9 mouse cellular contexts compared by ENCODE assay signal in genomic region chr19:43916586-43917405, GRCm38 (mm10). TPM values are rescaled to one million over a fixed set of nuclear protein-coding genes. Genes with fewer than 3 reads are reported as not detected.
DNase-seq lines count a peak whose midpoint lies in the region; ATAC-seq lines count a peak whose summit lies in the region.
"Had no signal": no experiment of that assay in that cellular context is flagged by ENCODE, and none has a peak within 500 bp of the region (broad histone marks: within the 10 kb centered on the region; RNA-seq: fewer than 3 reads in every experiment).

No protein-coding gene starts in this region.

- DNase-seq in adrenal gland, adult 2 months, result peak; percentile 56
- no peak for DNase-seq in adrenal gland, adult 8-10 months
- peak; percentile 65 for DNase-seq in Muller cell, postnatal 12 days (ENCODE audit: inconsistent ontology term)
- no peak for DNase-seq in ovary, postnatal 14 days (ENCODE audit: low spot score)
- DNase-seq in layer of hippocampus, adult 11-12 months (ENCODE audit: low spot score), result no peak
- no peak for DNase-seq in left cerebral cortex, adult 18-20 months (ENCODE audit: low spot score in 2 of 2)
- DNase-seq: kidney, adult 8-10 months had no signal

- peak; percentile 78 for ATAC-seq in inflammation-experienced regulatory T-cells, adult 6 months
- ATAC-seq in megakaryocyte progenitor cell, adult 5-6 weeks (replicated peaks; ENCODE audit: poor library complexity), result peak; percentile 51

RNA-seq across cellular contexts. Expression of gene Dnmbp, which starts 23.2 kb away (rescaled TPM):
- 10 to 100 TPM; 13.3 to 13.9 TPM for total RNA-seq in adrenal gland, adult 2 months (2021)
- polyA plus RNA-seq in adrenal gland, adult 2 months (2012; rRNA removed), result 10.8 and 11.3 TPM in 2 replicates
- 10 to 100 TPM; 15.2 to 24.8 (median 20.3) TPM for total RNA-seq in adrenal gland, adult 8-10 months (2022)
- 1 to 10 TPM; 3.5 to 7.0 (median 6.7) TPM for polyA plus RNA-seq in inflammation-experienced regulatory T-cells, adult 6 months (2017; shearing (Covaris generic))
- total RNA-seq in megakaryocyte progenitor cell, adult 5-6 weeks (2015), result 7.4 and 7.7 TPM in 2 replicates
- total RNA-seq in megakaryocyte progenitor cell, adult 5-6 weeks (2017), result 7.7 and 14.6 TPM in 2 replicates
- 10 to 100 TPM; 14.3 TPM for total RNA-seq in left cerebral cortex, adult 18-20 months (2021)

Comparison
In these comparisons a context has a peak if more than half of its experiments do, and no peak if none do; other contexts are left out.
1. DNase-seq: peak in adrenal gland, adult 2 months (single experiment) and Muller cell, postnatal 12 days (single experiment); none in adrenal gland, adult 8-10 months (single experiment), ovary, postnatal 14 days (single experiment), layer of hippocampus, adult 11-12 months (single experiment) and left cerebral cortex, adult 18-20 months (0 of 2).